Mouse (Mus musculus): ENCODE data around the gene Ankrd33.

DNA sequence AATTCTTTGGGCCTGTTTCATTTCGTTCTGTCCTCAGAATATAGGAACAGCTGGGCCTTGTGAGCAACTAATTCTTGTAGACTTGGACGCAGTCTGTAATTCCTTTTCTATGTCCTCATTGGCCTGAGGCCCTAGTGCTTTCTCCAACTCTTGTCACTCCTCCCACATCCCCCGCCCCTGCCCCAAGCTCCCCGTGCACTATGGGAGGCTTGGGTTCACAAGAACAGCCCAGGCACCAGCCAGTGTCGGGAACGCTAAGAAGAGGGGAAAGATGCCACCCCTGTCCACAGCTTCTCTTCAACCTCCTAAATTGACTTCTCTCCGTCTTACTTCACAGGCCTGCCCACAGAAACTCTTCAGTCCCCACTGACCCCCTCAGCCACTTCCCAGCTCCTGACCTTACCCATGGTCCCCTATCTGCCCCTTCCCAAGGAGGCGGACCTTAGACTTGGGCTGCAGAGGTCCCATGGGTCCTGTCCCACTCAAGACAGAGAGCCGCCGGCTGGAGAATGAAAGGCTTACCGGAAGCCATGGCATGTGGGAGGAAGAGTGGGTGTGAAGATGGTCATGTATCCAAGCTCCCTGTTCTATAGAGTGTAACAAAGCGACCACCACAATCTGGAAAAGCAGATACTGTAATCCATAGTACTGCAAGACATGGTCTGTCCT, 11.5 kb downstream of the Ankrd33 start:
- TF ChIP-seq CTCF (IDR thresholded peaks at IDR 0.05; ENCODE audit: control insufficient read depth, insufficient read depth, low read length) (no peak), POLR2A (IDR thresholded peaks at IDR 0.05; ENCODE audit: borderline replicate concordance, control insufficient read depth, low read depth, low read length) (no peak)
